Mouse (Mus musculus): ENCODE results near the gene Coq10b. TPM values are rescaled to one million over a fixed set of nuclear protein-coding genes. Genes with fewer than 3 reads are reported as not detected.

Coq10b gene
- polyA plus RNA-seq, 1 experiment, result 27.8 TPM

DNA sequence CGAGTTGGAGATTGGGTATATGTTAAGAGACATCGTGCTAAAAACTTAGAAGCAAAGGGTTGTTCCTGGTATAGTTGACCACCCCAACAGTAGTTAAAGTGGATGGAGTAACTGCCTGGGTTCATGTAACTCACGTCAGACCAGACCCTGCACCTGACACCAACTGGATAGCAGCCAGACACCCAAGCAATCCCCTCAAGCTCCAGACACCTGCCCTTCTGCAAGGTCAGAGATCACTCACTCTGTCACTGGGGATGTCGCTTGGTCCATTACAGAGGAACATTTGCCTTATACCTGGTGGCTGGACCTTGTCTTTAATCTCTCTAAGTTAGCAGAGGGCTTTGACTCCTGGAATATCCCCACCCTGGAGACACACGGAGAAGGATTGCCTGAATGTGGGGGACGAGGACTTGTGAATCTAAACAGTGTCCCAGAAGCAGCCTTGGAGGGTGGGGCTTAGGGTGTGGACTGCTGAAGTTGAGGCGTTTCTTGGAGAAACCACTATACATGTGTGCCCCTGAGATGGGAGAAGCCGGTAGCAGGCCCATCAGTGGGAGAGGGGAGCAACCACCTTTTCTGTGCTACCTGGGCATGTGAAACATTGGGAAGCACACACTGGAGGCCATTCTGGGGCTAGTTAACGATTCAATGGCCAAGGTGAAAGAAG, 54.5 kb downstream of the Coq10b start:
- no peak for DNase-seq (ENCODE audit: extremely low spot score in 1 of 2, low spot score in 1 of 2)

GRCm38 (mm10) chr1:55107644-55108043, 55.1 kb downstream of the Coq10b start:
- DNase-seq (ENCODE audit: extremely low spot score in 1 of 2, low spot score in 1 of 2), result no peak

- DNase-seq (ENCODE audit: extremely low spot score in 1 of 2, low spot score in 1 of 2), result no peak
Observed at GRCm38 (mm10) chr1:55108473-55108872, 55.9 kb downstream of the Coq10b start.

DNA sequence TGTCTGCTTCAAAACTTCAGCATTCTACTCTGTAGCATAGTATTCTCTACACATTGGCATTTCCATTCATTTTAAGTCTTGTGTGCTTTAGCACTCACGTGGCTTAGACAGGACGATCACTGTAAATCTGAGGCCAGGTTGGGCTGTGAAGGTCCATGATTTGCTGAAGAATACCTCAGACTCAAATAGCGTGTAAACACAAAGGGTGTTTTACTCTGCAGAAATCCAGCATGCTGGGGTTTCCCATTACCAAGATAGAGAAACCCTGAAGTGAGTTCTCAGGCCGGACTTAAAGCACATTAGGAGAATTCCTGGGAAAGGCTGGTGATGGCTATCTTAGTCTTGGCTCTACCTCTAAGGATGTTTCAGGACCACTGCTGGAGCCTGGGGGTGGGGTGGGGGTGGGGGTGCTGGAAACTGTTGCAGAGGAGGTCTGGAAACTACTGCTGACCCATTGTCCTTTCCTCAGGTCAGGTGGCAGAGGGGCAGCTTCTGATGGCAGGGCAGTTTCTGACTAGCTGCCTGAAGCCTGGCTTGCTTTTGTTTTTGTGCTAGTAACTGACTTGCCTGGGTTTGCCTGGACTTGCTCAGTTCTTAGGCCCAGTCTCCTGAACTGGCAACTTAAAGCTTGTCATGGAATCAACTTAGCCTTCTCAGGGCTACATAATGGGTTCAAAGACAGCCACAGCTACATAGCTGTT, 56.6 kb downstream of the Coq10b start:
- no peak for DNase-seq (ENCODE audit: extremely low spot score in 1 of 2, low spot score in 1 of 2)

Other genes starting within 250 kb of the Coq10b start
- gene Ankrd44, start 126.4 kb upstream of the Coq10b start, polyA plus RNA-seq (2012; rRNA removed), result 15.9 and 18.9 TPM in 2 replicates
- gene Sf3b1, start 25.3 kb upstream of the Coq10b start, polyA plus RNA-seq (2012; rRNA removed), result 188 and 205 TPM in 2 replicates
- 180 and 187 TPM in 2 replicates for gene Hspe1, start 35.4 kb downstream of the Coq10b start, polyA plus RNA-seq (2012; rRNA removed)
- 105 and 116 TPM in 2 replicates for gene Hspd1, start 35.5 kb downstream of the Coq10b start, polyA plus RNA-seq (2012; rRNA removed)
- 45.5 and 47.1 TPM in 2 replicates for gene Mob4, start 78.5 kb downstream of the Coq10b start, polyA plus RNA-seq (2012; rRNA removed)
- gene Rftn2, start 174.0 kb downstream of the Coq10b start, polyA plus RNA-seq (2012; rRNA removed), result 19.5 and 21.7 TPM in 2 replicates
- 3.7 and 4.8 TPM in 2 replicates for gene Mars2, start 184.4 kb downstream of the Coq10b start, polyA plus RNA-seq (2012; rRNA removed)

Data from frontal cortex, adult 2 months (tissue).